Mouse (Mus musculus): Measurements from ENCODE around the gene Gm26920. TPM values are rescaled to one million over a fixed set of nuclear protein-coding genes. Genes with fewer than 3 reads are reported as not detected.
"Not testable (repeated sequence)": the region's sequence is repeated elsewhere in the genome, so short reads cannot be mapped to it uniquely, and the experiment has no call there.

Gene Gm26920
- polyA plus RNA-seq (2011; ENCODE audit: insufficient read length, low read depth, missing spikeins), result 2.3 and 2.7 TPM in 2 replicates

DNA sequence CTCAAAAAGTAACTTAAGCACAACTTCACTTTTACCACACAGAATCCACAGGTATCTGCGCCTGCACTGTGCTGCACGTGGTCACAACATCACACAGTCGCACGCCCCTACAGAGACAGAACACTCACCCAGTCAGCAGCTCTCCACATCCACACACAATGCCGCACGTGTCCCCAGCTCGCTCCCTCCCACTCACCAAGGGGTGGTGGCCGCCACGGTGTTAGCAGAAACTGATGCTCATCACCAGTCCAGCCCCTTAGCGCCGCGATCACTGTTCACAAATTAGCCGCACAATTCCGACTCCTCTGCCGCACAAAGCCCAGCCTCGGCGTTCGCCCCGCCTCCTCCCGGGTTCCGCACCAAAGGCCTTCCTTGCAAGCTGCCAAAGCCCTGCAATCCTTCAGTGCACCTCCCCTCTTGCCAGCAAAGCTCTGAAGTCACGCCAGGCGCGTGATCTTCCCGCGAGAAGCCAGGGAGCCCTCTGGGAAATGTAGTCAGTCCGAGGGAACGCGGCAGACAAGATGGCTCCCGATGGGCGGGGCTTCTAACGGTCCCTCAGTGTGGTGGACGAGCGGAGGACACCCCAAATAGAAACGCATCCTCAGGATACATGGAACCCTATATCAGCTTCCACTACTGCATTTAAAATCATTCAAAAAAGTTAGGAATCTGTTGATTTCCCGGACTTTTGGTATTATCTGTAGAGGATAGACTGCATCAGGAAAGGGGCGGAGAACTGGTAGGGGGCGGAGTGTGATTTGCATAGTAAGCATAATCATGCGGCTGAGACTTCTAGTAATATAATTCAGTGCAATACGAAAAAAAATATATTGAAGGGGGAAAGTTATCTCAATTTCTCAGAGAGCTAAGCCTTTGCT, at the start of gene Gm26920, which contains the start of gene Zfp566:
TSS of gene Gm26920 (minus strand) at position 319 of the 878 bp plus-strand sequence.
TSS of gene Zfp566 (minus strand) at position 436 of the 878 bp plus-strand sequence.
- TF ChIP-seq POLR2A (IDR thresholded peaks at IDR 0.05; ENCODE audit: low read depth, low read length) (peak; percentile 72), CTCF (IDR thresholded peaks at IDR 0.05; ENCODE audit: borderline replicate concordance, insufficient read depth, low read length) (no peak)
- H3K4me3 ChIP-seq (ENCODE audit: insufficient read depth, low read length), result peak within 1 kb of the TSS; percentile 71
- peak within 1 kb of the TSS; percentile 73 for H3K27ac ChIP-seq (ENCODE audit: insufficient read depth, low read length)
- 0 out of 2 replicates have a peak, but pooled peaks cover 2% of the 10 kb centered on the region for H3K4me1 ChIP-seq (ENCODE audit: control insufficient read depth, insufficient read depth, low read length)

DNA sequence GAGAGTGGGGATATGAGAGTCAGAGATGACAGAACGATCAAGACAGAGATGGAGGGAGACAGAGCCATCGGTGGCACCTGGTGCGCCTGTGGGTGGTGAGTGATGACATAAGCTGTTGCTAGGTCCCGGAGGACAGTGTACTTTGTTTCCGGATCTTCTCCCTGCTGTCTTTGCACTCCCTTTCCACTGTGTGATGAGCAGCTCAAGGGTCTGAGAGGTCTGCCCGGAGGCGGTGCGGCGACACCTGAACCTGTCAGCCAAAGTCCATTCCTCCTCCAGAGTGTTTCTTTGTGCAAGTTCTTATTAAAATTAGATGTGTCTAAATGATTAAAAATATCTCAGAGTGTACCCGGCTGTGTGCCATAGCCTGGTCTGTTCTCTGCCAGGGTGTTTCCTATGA, 46.6 kb upstream of the Gm26920 start:
- TF ChIP-seq CTCF (IDR thresholded peaks at IDR 0.05; ENCODE audit: borderline replicate concordance, insufficient read depth, low read length) (no peak), POLR2A (IDR thresholded peaks at IDR 0.05; ENCODE audit: low read depth, low read length) (no peak)
- Histone ChIP-seq H3K27ac (ENCODE audit: insufficient read depth, low read length) (no peak overlapping the region), H3K4me1 (ENCODE audit: control insufficient read depth, insufficient read depth, low read length) (no peaks in the 10 kb centered on the region), H3K4me3 (ENCODE audit: insufficient read depth, low read length) (no peak overlapping the region)

DNA sequence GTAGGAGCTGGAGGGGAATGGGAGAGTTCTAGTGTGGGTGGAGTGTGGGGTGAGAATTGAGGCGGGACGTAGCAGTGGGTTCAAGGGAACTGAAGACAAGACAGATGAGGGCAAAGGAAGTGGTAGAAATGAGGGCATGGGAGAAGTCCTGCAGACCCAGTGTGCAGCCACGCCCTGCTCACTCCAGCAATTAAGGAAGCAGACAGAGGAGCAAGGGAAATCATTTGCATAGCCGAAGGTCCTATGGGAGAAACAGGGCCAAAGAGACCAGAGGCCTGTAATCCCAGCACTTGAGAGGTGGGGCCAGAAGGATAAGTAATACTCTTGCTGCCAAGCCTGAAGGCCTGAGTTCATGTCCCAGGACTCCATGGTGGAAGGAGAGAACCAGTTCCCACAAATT, 42.2 kb upstream of the Gm26920 start:
- TF ChIP-seq CTCF (IDR thresholded peaks at IDR 0.05; ENCODE audit: borderline replicate concordance, insufficient read depth, low read length) (no peak), POLR2A (IDR thresholded peaks at IDR 0.05; ENCODE audit: low read depth, low read length) (no peak)
- no peaks in the 10 kb centered on the region for H3K4me1 ChIP-seq (ENCODE audit: control insufficient read depth, insufficient read depth, low read length)
- H3K27ac ChIP-seq (ENCODE audit: insufficient read depth, low read length), result no peak overlapping the region
- no peak overlapping the region for H3K4me3 ChIP-seq (ENCODE audit: insufficient read depth, low read length)

DNA sequence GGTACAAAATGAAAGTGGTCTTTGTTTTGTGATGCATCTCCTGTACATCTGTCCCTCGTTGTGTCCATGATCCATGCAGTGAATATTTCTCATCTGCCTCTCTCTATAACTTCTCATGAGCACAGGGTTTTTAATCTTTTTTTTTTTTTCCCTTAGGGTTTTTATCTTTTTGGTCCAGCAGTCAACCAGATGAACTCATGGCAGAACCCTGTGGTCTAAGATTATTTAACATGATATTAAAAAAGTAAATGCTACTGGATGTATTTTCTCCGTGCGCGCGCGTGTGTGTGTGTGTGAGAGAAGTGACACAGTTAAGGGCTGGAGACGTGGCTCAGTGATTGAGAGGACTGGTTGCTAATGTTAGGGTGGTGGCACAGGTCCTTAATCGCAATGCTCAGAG, 39.7 kb upstream of the Gm26920 start:
- Histone ChIP-seq H3K4me3 (ENCODE audit: insufficient read depth, low read length) (no peak overlapping the region), H3K27ac (ENCODE audit: insufficient read depth, low read length) (no peak overlapping the region), H3K4me1 (ENCODE audit: control insufficient read depth, insufficient read depth, low read length) (no peaks in the 10 kb centered on the region)
- TF ChIP-seq POLR2A (IDR thresholded peaks at IDR 0.05; ENCODE audit: low read depth, low read length), result no peak
- TF ChIP-seq CTCF (IDR thresholded peaks at IDR 0.05; ENCODE audit: borderline replicate concordance, insufficient read depth, low read length), result no peak

DNA sequence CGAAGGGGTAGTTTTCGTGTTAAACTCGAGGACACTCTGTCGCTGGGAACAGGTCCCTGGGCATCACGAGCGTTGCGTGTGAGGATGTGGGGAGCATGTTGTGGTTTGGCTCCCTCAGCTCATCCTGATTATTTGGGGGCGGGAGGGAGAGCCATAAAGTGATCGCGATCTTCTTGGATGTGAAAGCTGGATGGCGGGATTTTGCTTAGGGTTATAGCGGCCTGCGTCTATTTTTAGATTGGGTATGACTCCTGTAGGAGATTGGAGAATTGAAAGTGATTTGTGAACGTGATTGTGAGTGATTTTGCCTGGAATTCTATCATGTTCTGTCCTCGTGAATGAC, 31.9 kb upstream of the Gm26920 start:
- no peak for TF ChIP-seq POLR2A (IDR thresholded peaks at IDR 0.05; ENCODE audit: low read depth, low read length)
- TF ChIP-seq CTCF (IDR thresholded peaks at IDR 0.05; ENCODE audit: borderline replicate concordance, insufficient read depth, low read length), result no peak
- Histone ChIP-seq H3K4me1 (ENCODE audit: control insufficient read depth, insufficient read depth, low read length) (no peaks in the 10 kb centered on the region), H3K4me3 (ENCODE audit: insufficient read depth, low read length) (peak overlapping the region; percentile 74), H3K27ac (ENCODE audit: insufficient read depth, low read length) (peak overlapping the region; percentile 15)

DNA sequence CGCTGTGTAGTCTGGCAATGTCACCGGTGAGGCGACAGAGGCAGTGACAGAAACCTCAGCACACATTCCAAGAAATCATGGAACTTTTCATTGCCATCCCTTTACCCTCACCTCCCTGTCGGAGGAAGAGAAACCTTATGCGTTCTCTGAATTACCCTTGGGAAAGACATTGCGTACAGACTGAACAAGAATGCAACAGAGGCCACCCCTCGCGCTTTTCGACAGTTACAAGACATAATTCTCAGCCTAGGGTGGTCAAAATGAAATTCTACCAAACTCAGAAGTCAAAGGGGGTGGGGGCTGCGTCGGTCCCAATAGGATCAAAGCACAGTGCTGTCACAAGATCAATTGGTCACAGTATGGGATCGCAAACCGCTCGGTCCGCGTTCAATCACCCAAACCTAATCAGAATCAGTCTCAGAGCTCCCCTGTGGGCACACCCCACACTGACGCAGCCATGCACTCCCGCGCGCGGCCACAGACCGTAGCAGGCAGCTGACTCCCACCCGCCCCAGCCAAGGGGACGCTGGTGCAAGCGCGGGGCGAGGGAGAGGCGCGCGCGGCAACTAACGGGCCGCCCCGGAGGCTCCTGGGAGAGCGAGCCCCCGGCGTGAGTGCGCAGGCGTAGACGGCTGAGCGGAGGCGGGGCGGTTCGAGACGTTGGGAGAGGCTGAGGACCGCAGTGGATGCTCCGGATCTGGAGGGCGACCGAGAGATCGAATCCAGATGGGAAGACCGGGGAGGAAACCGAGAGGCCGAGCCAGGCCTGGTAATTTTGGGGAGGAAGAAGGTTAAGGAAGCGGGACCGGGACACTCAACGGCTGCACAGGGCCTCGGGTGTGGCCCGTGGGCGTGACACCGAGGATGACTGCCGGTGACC, 31.3 kb upstream of the Gm26920 start, which contains the start of gene Zfp382:
TSS of gene Zfp382 (plus strand) at position 635 of the 880 bp plus-strand sequence.
- TF ChIP-seq POLR2A (IDR thresholded peaks at IDR 0.05; ENCODE audit: low read depth, low read length), result peak; percentile 85
- no peak for TF ChIP-seq CTCF (IDR thresholded peaks at IDR 0.05; ENCODE audit: borderline replicate concordance, insufficient read depth, low read length)
- Histone ChIP-seq H3K27ac (ENCODE audit: insufficient read depth, low read length) (peak within 1 kb of the TSS; percentile 43), H3K4me3 (ENCODE audit: insufficient read depth, low read length) (peak within 1 kb of the TSS; percentile 74), H3K4me1 (ENCODE audit: control insufficient read depth, insufficient read depth, low read length) (no peaks in the 10 kb centered on the region)

DNA sequence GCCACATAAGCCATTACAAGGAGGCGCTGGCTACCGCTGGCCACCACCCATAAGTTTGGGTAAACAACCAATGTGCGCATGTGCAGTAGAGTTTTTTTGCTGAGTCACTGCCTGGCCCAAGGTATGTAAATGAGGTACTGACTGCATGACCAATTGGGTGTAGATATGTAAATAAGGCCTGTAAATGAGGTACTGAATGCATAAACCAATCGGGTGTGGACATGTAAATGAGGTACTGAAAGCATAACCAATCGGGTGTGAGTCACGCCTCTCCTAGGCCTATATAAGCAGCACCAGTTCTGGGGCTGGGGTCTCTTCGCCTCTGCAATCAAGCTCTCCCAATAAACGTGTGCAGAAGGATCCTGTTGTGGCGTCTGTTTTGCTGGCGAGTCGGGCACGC, 27.7 kb upstream of the Gm26920 start:
- H3K27ac ChIP-seq (ENCODE audit: insufficient read depth, low read length); H3K4me1 ChIP-seq (ENCODE audit: control insufficient read depth, insufficient read depth, low read length); H3K4me3 ChIP-seq (ENCODE audit: insufficient read depth, low read length): not testable (repeated sequence)

DNA sequence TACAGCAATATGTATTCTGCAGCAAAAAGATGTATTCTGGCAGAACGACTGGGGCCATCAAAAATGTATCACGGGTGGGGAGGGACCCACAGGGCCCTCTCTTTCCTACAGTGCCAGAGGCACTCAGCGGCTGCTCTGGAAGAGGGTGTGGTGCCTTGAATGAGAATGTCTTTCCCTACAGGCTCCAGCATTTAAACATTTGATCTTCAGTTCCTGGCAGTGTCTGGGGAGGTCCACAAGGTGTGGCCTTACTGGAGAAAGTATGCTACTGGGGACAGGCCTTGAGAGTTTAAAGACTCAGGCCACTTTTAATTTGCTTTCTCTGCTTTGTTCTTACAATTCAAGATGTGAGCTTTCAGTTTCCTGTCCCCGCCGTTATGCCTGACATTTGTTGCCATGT, 25.9 kb upstream of the Gm26920 start:
- no peak overlapping the region for H3K27ac ChIP-seq (ENCODE audit: insufficient read depth, low read length)
- H3K4me1 ChIP-seq (ENCODE audit: control insufficient read depth, insufficient read depth, low read length), result no peaks in the 10 kb centered on the region
- H3K4me3 ChIP-seq (ENCODE audit: insufficient read depth, low read length), result no peak overlapping the region
- TF ChIP-seq CTCF (IDR thresholded peaks at IDR 0.05; ENCODE audit: borderline replicate concordance, insufficient read depth, low read length) (no peak), POLR2A (IDR thresholded peaks at IDR 0.05; ENCODE audit: low read depth, low read length) (no peak)

DNA sequence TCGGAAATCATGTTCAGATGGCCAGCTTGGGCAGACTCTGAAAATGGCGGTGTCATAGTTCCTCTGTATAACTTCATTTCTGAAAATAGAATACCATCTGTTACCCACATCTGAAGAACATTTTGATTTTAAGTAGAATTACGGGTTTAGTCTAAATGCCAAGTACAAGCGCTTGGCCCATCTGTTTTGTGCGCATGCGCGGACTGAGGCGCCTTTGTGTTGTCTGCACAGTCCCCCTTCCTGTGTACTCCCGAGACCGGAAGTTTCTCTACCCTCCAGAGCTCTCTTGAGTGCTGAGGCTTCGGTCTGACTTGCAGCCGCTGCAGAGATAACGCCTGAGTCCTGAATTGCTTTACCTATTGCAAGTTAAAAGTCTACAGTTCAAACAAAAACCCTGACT, 9.1 kb upstream of the Gm26920 start:
- H3K27ac ChIP-seq (ENCODE audit: insufficient read depth, low read length), result no peak overlapping the region
- no peak overlapping the region for H3K4me3 ChIP-seq (ENCODE audit: insufficient read depth, low read length)
- H3K4me1 ChIP-seq (ENCODE audit: control insufficient read depth, insufficient read depth, low read length), result no peaks in the 10 kb centered on the region
- no peak for TF ChIP-seq CTCF (IDR thresholded peaks at IDR 0.05; ENCODE audit: borderline replicate concordance, insufficient read depth, low read length)
- TF ChIP-seq POLR2A (IDR thresholded peaks at IDR 0.05; ENCODE audit: low read depth, low read length), result no peak

Measured in embryonic fibroblast, embryonic 13.5 days (primary cell).